Mouse (Mus musculus) hindbrain, embryonic 11.5 days (tissue): ENCODE results near the gene Cbx6. TPM values are rescaled to one million over a fixed set of nuclear protein-coding genes. Genes with fewer than 3 reads are reported as not detected.

Experiments
- ATAC-seq: fragments of 200-750 bp; cut with Nextera tagmentation; 2 replicates; pipeline ENCODE4 v1.8.0; 2017; ENCODE audit warnings: mild to moderate bottlenecking, moderate TSS enrichment, moderate library complexity; ENCODE audit not compliant: low FRiP score
- DNase-seq: peaks from one replicate; pipeline ENCODE4 v3.0.0-alpha.2; 2015; ENCODE audit warnings: low spot score
- H3K27ac ChIP-seq: fragments of 300-500 bp; sonication (generic); 2 replicates; pipeline ENCODE4 v1.5.1; 2014; ENCODE audit warnings: mild to moderate bottlenecking, low read depth, low read length
- H3K27me3 ChIP-seq: fragments of 300-500 bp; sonication (generic); 2 replicates; pipeline ENCODE4 v1.6.1; 2014; ENCODE audit warnings: mild to moderate bottlenecking, low read length, moderate library complexity, mixed read lengths; ENCODE audit not compliant: control insufficient read depth, insufficient read depth
- H3K36me3 ChIP-seq: fragments of 300-500 bp; sonication (generic); 2 replicates; pipeline ENCODE4 v1.6.1; 2014; ENCODE audit warnings: mild to moderate bottlenecking, low read length, moderate library complexity, mixed read lengths; ENCODE audit not compliant: control insufficient read depth, insufficient read depth
- H3K4me1 ChIP-seq: fragments of 300-500 bp; sonication (generic); replicated peaks from 2 replicates; pipeline ENCODE4 v1.6.1; 2014; ENCODE audit warnings: low read length, mixed read lengths; ENCODE audit not compliant: control insufficient read depth, insufficient read depth
- H3K4me2 ChIP-seq: fragments of 300-500 bp; sonication (generic); replicated peaks from 2 replicates; pipeline ENCODE4 v1.6.1; 2014; ENCODE audit warnings: mild to moderate bottlenecking, low read depth, low read length
- H3K4me3 ChIP-seq: fragments of 300-500 bp; sonication (generic); 2 replicates; pipeline ENCODE4 v1.5.1; 2014; ENCODE audit warnings: low read depth, low read length
- H3K9ac ChIP-seq: fragments of 300-500 bp; sonication (generic); 2 replicates; pipeline ENCODE4 v1.6.1; 2014; ENCODE audit warnings: low read depth, low read length
- H3K9me3 ChIP-seq: fragments of 300-500 bp; sonication (generic); 2 replicates; pipeline ENCODE4 v1.6.1; 2016; ENCODE audit warnings: low read length; ENCODE audit not compliant: control insufficient read depth
- WGBS: fragments of 180-500 bp; shearing (Covaris S2); extraction: QIAGEN DNeasy Blood & Tissue Kit; methylation state at CpG from one replicate; pipeline ENCODE4 v1.1.7; 2014; 5-methylcytosine and 5-hydroxymethylcytosine counted together
- polyA plus RNA-seq: library from polyadenylated mRNA; unstranded; fragments of >200 nt; fragmentation: Nextera tagmentation; extraction: Ambion mirVana; gene quantifications from 2 replicates; pipeline ENCODE4 v1.2.1, GENCODE M21; 2014

Gene Cbx6
- polyA plus RNA-seq, 1 experiment from 2014 or later, result 10.8 TPM

DNA sequence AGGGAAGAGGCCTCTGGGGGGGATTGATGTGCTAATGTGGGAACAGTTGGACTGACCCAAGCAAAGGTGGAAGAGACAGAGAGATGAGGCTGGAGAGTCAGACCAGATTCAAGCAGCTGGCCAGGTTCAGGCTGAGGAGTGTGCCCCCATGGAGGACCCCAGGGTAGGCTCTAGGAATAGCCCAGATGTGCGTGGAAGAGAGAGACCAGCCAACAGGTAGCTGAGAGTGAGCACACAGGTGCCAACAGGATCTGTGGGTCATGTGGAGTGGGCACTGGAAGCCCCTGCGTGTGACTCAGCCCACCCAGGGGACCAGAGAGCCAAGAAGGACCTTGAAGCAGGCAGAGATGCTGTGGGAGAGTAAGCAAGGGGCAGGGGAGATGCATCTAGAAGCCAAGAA lies 32.8 kb downstream of the Cbx6 start:
- H3K9me3 ChIP-seq, result no peaks in the 10 kb centered on the region
- peaks cover 2% of the 10 kb centered on the region; the same call in 1 of the 2 replicates for H3K4me1 ChIP-seq
- no peak overlapping the region for H3K4me2 ChIP-seq
- H3K27ac ChIP-seq, result no peak overlapping the region
- WGBS, result 80% methylated on average over 2 of the region's 2 CpGs
- DNase-seq (no peak), ATAC-seq (no peak)
- no peak overlapping the region for H3K4me3 ChIP-seq
- no peak overlapping the region for H3K9ac ChIP-seq
- peaks cover 45% of the 10 kb centered on the region for H3K27me3 ChIP-seq
- H3K36me3 ChIP-seq, result no peaks in the 10 kb centered on the region

GRCm38 (mm10) chr15:79800701-79801100 lies 33.8 kb downstream of the Cbx6 start:
- DNase-seq (no peak), ATAC-seq (no peak)
- Histone ChIP-seq H3K27ac (no peak overlapping the region), H3K4me1 (peaks cover 2% of the 10 kb centered on the region; the same call in 1 of the 2 replicates), H3K4me2 (no peak overlapping the region), H3K9ac (no peak overlapping the region), H3K9me3 (no peaks in the 10 kb centered on the region), H3K36me3 (no peaks in the 10 kb centered on the region), H3K27me3 (peaks cover 37% of the 10 kb centered on the region), H3K4me3 (no peak overlapping the region)
- 55% methylated on average over 11 of the region's 11 CpGs for WGBS

DNA sequence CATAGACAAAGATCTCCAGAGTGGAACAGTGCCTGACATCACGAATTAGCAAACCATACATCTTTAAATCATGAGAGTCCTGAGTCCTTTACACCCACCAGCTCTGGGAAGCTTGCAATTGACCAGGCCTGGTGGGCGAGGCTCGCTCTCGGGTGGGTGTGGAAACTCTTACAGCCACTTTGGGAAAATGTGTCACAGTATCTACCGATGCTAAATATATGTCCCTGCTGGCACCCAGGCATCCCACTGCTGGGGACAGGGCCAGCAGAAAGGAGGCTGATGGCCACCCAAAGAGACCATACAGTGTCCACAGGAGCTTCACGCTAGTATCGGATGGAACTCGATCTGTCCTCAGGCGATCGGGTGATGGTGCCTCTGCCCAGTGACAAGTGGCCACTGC lies 35.9 kb downstream of the Cbx6 start:
- peaks cover 21% of the 10 kb centered on the region for H3K27me3 ChIP-seq
- H3K4me1 ChIP-seq, result peaks cover 2% of the 10 kb centered on the region; the same call in 1 of the 2 replicates
- no peak for ATAC-seq
- H3K4me3 ChIP-seq, result no peak overlapping the region
- DNase-seq, result no peak
- H3K4me2 ChIP-seq, result no peak overlapping the region
- no peak overlapping the region for H3K27ac ChIP-seq
- H3K9ac ChIP-seq, result no peak overlapping the region
- WGBS, result 90% methylated on average over 10 of the region's 10 CpGs
- no peaks in the 10 kb centered on the region for H3K9me3 ChIP-seq
- no peaks in the 10 kb centered on the region for H3K36me3 ChIP-seq

- 82% methylated on average over 8 of the region's 8 CpGs for WGBS
- 0 out of 2 replicates have a peak, but pooled peaks cover 2% of the 10 kb centered on the region for H3K4me1 ChIP-seq
- H3K27me3 ChIP-seq, result peaks cover 14% of the 10 kb centered on the region
- ATAC-seq, result no peak
- H3K9ac ChIP-seq, result no peak overlapping the region
- H3K36me3 ChIP-seq, result no peaks in the 10 kb centered on the region
- H3K4me2 ChIP-seq, result no peak overlapping the region
- no peak overlapping the region for H3K4me3 ChIP-seq
- H3K9me3 ChIP-seq, result no peaks in the 10 kb centered on the region
- H3K27ac ChIP-seq, result no peak overlapping the region
- no peak for DNase-seq
Observed at GRCm38 (mm10) chr15:79797680-79798079, 36.8 kb downstream of the Cbx6 start.

DNA sequence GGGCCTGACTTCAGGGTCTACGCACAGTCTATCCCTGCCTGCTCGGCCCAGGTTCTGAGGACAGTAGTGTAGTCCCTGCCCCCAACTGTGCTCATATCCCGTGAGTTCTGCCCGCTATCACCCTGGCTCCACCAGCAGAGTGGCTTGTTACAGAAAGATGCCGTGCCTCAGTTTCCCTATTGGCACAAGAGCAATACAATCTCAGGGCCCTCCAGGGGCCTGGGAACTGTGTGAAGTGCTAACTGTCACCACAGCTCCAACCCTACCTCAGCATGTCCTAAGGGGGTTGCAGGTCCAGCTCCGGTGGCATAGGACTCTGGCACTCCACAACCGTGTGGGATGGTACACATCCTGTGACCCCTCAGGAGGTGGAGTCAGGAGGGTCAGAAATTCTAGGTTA lies 37.4 kb downstream of the Cbx6 start:
- Histone ChIP-seq H3K9me3 (no peaks in the 10 kb centered on the region), H3K36me3 (no peaks in the 10 kb centered on the region), H3K27ac (no peak overlapping the region), H3K4me3 (no peak overlapping the region), H3K4me1 (peaks cover 6% of the 10 kb centered on the region), H3K27me3 (peaks cover 8% of the 10 kb centered on the region; the same call in 1 of the 2 replicates), H3K4me2 (no peak overlapping the region), H3K9ac (no peak overlapping the region)
- DNase-seq, result no peak
- no peak for ATAC-seq
- 83% methylated on average over 7 of the region's 7 CpGs for WGBS

- WGBS, result 93% methylated on average over 12 of the region's 12 CpGs
Observed at GRCm38 (mm10) chr15:79796256-79796655, 38.2 kb downstream of the Cbx6 start.

DNA sequence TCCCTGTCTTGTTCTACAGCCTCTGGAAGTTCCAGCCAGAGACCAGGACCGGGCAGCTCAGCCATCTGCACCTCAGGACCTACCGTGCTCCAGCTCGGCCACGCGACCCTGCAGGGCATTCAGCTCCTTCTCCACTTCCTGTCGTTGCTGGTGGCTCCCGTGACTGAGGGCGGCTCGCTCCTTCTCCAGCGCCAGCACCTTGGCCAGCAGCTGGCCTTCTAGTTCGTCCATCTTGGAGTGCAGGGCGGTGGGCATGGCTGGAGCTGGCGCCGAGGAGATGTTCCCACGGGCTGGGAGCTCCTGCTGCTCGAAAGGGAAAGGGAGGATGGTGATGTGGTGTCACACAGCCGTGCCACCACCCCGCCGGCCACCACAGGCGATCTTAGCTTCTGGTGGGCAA lies 40.3 kb downstream of the Cbx6 start:
- Histone ChIP-seq H3K9me3 (no peaks in the 10 kb centered on the region), H3K4me1 (peaks cover 4% of the 10 kb centered on the region), H3K36me3 (no peaks in the 10 kb centered on the region), H3K27me3 (peaks cover 2% of the 10 kb centered on the region; the same call in 1 of the 2 replicates), H3K27ac (no peak overlapping the region), H3K4me2 (no peak overlapping the region), H3K4me3 (no peak overlapping the region), H3K9ac (no peak overlapping the region)
- 34% methylated on average over 20 of the region's 20 CpGs for WGBS
- DNase-seq (no peak), ATAC-seq (no peak)

More at GRCm38 (mm10) chr15:79796256-79796655, 38.2 kb downstream of the Cbx6 start:
- Histone ChIP-seq H3K4me1 (peaks cover 6% of the 10 kb centered on the region), H3K36me3 (no peaks in the 10 kb centered on the region), H3K4me2 (no peak overlapping the region), H3K27me3 (peaks cover 2% of the 10 kb centered on the region; the same call in 1 of the 2 replicates), H3K9me3 (no peaks in the 10 kb centered on the region), H3K9ac (no peak overlapping the region), H3K27ac (no peak overlapping the region), H3K4me3 (no peak overlapping the region)
- no peak for ATAC-seq
- no peak for DNase-seq

DNA sequence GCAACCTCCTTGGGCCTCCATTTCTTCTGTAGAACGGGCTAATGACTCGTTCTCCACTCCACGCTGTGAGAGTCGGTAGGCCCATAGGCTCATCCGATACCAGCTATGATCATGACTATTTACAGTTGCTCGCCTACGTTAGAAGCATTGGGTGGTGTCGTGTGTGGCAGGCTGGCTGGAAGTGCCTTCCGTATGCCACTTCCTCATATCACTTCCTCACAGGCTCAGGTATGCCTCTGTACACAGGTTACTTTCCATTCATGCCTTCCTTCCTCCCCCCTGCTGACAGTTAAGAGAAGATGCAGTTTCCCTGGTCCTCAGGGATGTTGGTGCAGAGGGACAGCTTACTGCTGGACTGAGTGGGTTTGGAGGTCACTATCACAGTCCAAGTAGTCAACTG lies 41.4 kb downstream of the Cbx6 start:
- 88% methylated on average over 9 of the region's 9 CpGs for WGBS
- Histone ChIP-seq H3K27ac (no peak overlapping the region), H3K36me3 (no peaks in the 10 kb centered on the region), H3K4me1 (peaks cover 5% of the 10 kb centered on the region), H3K9me3 (no peaks in the 10 kb centered on the region), H3K9ac (no peak overlapping the region), H3K4me2 (no peak overlapping the region), H3K4me3 (no peak overlapping the region), H3K27me3 (peaks cover 2% of the 10 kb centered on the region; the same call in 1 of the 2 replicates)
- no peak for DNase-seq
- ATAC-seq, result no peak

GRCm38 (mm10) chr15:79792455-79792854 lies 42.0 kb downstream of the Cbx6 start:
- Histone ChIP-seq H3K4me2 (peak overlapping the region; percentile 19), H3K4me3 (no peak overlapping the region), H3K4me1 (peaks cover 6% of the 10 kb centered on the region), H3K36me3 (no peaks in the 10 kb centered on the region), H3K27me3 (peaks cover 2% of the 10 kb centered on the region; the same call in 1 of the 2 replicates), H3K9me3 (no peaks in the 10 kb centered on the region), H3K27ac (no peak overlapping the region), H3K9ac (no peak overlapping the region)
- ATAC-seq, result 0 out of 2 replicates have a peak, but pooled peaks have one; percentile 33
- WGBS, result 20% methylated on average over 19 of the region's 19 CpGs
- DNase-seq, result peak; percentile 62
